Mouse (Mus musculus) embryonic stem cell, embryonic (primary cell): ENCODE results near the gene Pkp1.

ENCODE experiments used
- CTCF ChIA-PET, 4 experiments: fragments of 300-600 bp in 2 of 4; fragments of 350-600 bp in 2 of 4; sonication (Branson Sonifier 250); formaldehyde crosslinking; loops; one replicate each; lab custom pipeline; 2022; ENCODE audit warnings: inconsistent platforms in 2 of 4; lab: Charles Lee
- POLR2A ChIA-PET, 4 experiments: fragments of 300-600 bp in 2 of 4; fragments of 350-600 bp in 2 of 4; sonication (Branson Sonifier 250); formaldehyde crosslinking; loops; one replicate each; lab custom pipeline; 2022; ENCODE audit warnings: antibody characterized with exemption in 4 of 4, inconsistent platforms in 1 of 4; lab: Charles Lee

Gene Pkp1

DNA sequence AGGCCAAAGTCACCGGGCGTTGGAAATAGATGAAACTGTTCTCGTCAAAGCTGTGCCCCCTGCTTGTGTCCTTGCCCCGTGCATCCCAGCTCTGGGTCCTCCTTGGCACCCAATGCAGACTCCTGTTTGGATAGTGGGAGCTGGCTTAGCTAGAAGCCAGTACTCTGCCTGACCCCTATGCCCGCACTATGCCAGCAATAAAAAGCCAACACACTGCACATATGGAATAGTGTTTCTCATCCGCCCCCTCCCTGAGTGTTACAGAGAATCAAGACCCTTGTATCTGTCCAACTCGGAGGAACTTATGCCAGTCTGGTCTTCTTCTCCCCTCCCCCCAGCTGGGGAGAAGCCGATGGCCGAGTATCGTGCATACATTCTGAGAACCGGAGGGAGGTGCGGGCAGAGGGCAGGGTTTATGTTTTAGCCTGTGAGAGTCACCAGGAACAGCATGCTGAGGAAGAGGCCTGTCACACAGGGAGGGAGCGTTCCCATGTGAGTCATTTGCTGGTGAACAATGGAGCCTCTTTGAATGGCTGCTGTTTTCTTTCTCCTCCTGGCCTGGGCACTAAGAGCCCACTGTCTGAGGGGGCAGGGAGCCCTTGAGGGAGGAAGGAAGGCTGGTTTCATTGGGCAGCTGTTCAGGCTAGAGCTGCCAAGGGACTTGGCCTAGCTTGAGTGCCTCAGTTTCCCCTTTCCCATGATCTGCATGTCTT lies 66.8 kb downstream of the Pkp1 start:
- CTCF ChIA-PET = interaction anchor here (0.6 to 6.6 kb wide), 16 partner anchors 15 to 199 kb away, joined by 3 to 77 read pairs (median 3); partner anchors contain the start of gene Csrp1 (in 1 of the 4)

DNA sequence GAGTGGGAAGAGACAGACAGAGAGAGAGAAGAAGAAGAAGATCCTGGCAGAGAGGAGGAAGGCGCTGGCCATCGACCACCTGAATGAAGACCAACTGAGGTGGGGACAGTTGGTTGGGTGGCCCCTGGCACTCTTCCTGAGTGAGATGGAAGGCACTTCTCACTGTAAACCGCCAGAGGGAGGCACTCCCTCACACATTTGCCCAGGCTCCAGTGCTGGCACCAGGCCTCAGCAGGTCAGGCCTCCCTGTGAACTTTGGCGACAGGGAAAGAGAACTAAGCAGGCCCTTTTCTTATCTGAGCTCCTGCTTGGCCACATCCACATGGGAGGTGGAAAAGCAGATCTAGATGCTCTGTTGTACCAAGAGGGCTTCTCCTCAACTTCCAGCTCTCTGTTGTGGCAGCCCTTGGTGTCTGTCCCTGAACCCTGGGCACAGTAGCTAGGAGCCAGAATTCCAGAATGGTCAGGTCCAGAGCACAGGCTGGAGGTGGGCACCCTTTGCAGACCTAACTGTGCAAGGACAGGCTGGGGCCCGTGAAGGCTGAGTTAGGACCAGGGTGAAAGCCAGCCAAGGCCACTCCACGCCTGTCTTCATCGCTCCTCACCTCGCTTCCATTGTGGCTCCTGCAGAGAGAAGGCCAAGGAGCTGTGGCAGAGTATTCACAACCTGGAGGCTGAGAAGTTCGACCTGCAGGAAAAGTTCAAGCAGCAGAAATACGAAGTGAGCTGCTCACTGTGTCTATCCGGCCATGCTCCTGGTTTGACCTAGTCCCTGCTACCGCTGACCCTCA lies 68.1 kb downstream of the Pkp1 start:
- POLR2A ChIA-PET = interaction anchor here in 1 of 4 experiments (0.5 to 2.0 kb wide), 5 partner anchors 11 to 1644 kb away, joined by 3 to 8 read pairs (median 4); no protein-coding TSS in a partner anchor
- CTCF ChIA-PET = interaction anchor here (0.6 to 6.6 kb wide), 18 partner anchors 32 to 1373 kb away, joined by 3 to 77 read pairs (median 3); partner anchors contain the start of genes Ascl5 (in 1 of the 4) and Csrp1 (in 1 of the 4)

More for the DNA sequence above, 66.8 kb downstream of the Pkp1 start:
- POLR2A ChIA-PET = interaction anchor here in 2 of 4 experiments (0.5 to 2.0 kb wide), 4 partner anchors 9 to 39 kb away, joined by 3 to 8 read pairs (median 4); no protein-coding TSS in a partner anchor

DNA sequence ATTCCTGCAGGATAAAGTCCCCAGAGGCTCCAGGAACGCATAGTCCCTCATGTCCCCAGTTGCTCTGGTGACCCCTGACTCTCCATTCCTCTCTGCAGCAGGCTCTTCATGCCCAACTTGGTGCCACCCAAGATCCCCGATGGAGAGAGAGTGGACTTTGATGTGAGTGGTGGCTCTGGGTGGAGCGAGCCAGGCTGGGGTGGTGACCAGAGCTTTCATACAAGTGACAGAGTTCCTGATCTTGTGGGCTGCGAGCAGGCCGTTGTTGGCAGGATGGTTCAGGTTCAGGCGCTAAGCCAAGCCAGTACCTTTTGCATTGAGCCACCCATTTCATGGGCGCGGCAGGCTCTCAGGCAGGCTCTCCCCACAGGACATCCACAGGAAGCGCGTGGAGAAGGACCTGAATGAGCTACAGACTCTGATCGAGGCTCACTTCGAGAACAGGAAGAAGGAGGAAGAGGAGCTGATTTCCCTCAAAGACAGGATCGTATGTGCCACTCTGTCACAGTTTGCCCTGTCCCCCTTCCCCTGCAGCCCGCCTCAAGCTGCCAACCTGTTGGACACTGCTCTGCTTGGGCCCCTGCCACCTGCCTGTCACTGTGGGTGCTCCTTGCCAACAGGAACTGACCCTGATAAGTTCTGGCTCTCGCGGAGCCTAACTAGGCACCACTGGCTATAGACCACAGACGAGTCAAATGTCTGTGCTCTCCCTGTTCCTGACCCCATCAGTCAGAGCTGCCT lies 71.2 kb downstream of the Pkp1 start:
- CTCF ChIA-PET = interaction anchor here (0.6 to 6.6 kb wide), 71 partner anchors 8 to 590 kb away, joined by 3 to 77 read pairs (median 4); partner anchors contain the start of genes Tnnt2 (in 2 of the 4), Elf3 (in 1 of the 4) and Lmod1 (in 1 of the 4)

DNA sequence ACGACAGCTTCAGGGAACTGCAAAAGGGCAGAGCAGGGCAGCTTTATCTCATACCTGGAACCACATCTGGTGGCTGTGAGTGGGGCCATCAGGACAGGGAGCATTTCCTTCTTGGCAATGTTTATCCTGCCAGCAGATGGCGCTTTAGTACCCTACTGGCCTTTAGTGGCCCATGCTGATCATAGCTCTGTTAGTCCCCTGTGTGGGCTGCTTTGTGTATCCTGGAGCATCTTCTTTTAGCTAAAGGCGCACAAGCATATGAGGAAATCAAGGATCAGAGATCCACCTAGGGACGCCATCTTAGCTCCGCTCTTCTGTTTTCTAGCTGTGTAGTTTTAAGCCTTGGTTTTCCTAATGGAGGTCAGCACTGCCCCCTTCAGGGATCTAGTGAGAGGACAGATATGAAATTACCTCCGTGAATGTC lies 71.9 kb downstream of the Pkp1 start:
- ChIA-PET CTCF (interaction anchor here (0.5 to 6.6 kb wide), 79 partner anchors 8 to 589 kb away, joined by 3 to 77 read pairs (median 4); partner anchors contain the start of genes Tnnt2 (in 2 of the 4), Elf3 (in 1 of the 4) and Lmod1 (in 1 of the 4)), POLR2A (interaction anchor here in 2 of 4 experiments (1.5 to 2.0 kb wide), 2 partner anchors 9 kb away, joined by 4 to 6 read pairs; no protein-coding TSS in a partner anchor)

More for the DNA sequence above, 71.2 kb downstream of the Pkp1 start:
- POLR2A ChIA-PET = interaction anchor here in 2 of 4 experiments (1.5 to 2.0 kb wide), 2 partner anchors 9 kb away, joined by 4 to 6 read pairs; no protein-coding TSS in a partner anchor

DNA sequence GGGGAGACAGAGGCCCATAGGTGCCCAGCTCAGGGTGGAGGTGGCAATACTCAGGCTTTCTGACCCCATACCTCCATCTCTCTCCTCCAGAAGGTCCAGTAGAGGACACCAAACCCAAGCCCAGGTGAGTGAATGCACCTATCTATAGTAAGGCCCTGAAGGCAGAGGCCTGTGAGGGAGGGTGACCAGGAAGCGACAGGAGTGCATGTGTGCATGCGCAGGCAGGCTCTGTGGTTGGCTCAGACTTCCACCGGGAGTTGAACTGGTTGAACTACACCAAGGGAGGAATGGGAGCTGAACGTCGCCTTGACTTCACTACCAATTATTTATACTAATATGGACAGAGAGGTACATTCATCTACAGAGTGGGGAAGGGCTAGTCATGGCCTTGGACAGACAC lies 72.4 kb downstream of the Pkp1 start:
- CTCF ChIA-PET = interaction anchor here (0.5 to 6.6 kb wide), 74 partner anchors 9 to 588 kb away, joined by 3 to 77 read pairs (median 4); partner anchors contain the start of genes Tnnt2 (in 2 of the 4) and Elf3 (in 1 of the 4)
- POLR2A ChIA-PET = interaction anchor here in 2 of 4 experiments (1.5 to 2.0 kb wide), 2 partner anchors 10 kb away, joined by 4 to 6 read pairs; no protein-coding TSS in a partner anchor

DNA sequence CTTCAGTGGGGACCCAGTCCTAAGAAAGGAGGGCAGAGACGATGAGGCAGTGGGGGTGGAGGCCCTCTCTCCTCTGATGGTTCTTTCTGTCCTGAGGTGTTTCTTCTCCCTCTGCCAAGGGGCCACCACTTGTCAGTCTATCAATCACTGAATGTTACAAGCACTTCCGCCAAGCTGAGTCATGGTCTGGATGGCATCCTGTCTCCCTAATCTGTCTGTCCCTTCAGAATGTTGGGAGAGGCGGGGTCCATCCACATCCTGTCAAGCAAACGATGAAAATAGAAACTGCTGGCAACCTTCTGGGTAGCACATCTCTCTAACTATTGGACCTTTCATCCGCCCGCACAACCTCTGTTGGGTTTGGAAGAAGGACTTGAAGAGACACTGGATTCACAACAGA lies 74.5 kb downstream of the Pkp1 start:
- ChIA-PET POLR2A (no interaction called here), CTCF (interaction anchor here in 3 of 4 experiments (0.6 to 4.8 kb wide), 3 partner anchors 16 to 100 kb away, joined by 3 to 47 read pairs (median 3); no protein-coding TSS in a partner anchor)

DNA sequence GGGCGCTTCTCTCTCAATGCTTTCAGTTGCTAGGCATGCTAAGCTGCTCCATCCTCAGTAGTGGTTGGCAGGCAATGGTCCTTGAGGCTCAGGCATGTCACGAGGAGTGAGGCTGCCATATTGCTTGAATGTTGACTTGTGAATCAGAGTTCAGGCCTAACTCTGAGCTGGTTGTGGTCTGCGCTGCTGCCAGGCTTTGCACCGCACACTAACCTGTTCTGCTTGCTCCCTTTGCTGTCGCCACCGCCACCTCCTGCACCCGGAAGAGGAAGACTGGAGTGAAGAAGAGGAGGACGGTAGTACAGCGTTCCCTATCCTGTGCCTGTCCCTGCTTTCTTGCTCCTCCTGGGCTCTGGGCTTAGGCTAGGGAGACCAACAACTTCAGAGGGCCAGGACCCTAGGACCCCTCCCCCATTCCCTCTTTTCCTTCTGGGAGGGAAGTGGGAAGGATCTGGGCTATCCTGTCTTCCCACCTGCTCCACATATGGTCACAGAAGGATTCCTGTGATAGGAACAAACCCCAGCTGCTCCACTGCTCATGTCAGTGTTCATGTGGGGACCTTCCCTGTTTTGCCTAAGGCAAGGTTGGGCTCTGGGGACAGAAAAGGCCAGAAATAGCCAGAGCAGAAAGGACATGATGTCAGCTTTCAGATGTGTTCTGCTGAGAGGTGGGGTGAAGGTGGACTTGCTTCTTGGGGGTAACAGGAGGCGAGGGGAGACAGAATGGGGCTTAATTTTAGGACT lies 75.3 kb downstream of the Pkp1 start:
- POLR2A ChIA-PET = interaction anchor here in 3 of 4 experiments (0.6 to 1.2 kb wide), 3 partner anchors 13 to 627 kb away, joined by 3 to 7 read pairs (median 4); partner anchors contain the start of gene Lad1 (in 1 of the 3)
- CTCF ChIA-PET = interaction anchor here in 2 of 4 experiments (0.5 to 1.3 kb wide), 4 partner anchors 15 to 320 kb away, joined by 3 to 5 read pairs (median 3); no protein-coding TSS in a partner anchor

DNA sequence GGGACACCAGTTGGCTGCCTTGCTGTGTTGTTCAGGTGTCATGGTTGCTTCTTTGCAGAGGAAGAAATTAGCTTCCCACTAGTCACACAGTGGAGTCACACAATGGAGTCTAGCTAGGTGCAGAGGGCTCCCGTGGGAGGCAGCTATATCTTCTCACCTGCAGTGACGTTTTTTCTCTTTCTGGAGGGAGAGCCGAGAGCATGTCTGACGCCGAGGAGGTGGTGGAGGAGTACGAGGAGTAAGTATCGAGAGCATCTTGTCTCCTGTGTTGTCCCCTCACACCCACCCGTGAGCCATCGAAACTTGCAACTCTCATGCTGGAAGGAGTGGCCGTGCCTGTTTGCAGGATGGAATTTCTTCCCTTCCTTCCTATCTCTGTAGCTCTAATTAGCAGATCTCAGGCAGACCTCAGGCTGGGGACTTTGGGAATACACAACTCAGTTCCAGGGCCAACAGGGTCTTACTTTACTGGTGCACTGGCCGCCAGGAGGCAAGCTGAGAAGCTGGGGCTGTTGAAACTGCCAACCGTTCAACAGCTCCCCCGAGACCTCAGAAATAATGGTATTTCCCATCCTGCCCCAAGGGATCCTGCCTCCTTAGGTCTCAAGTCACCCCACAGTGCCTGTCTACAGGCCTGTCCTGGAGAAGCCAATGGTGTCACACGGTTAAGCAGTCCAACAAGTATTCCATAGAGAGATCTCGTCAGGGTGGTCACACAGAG lies 78.2 kb downstream of the Pkp1 start:
- CTCF ChIA-PET = interaction anchor here in 2 of 4 experiments (0.8 to 1.6 kb wide), 7 partner anchors 11 to 118 kb away, joined by 3 to 7 read pairs (median 4); no protein-coding TSS in a partner anchor

DNA sequence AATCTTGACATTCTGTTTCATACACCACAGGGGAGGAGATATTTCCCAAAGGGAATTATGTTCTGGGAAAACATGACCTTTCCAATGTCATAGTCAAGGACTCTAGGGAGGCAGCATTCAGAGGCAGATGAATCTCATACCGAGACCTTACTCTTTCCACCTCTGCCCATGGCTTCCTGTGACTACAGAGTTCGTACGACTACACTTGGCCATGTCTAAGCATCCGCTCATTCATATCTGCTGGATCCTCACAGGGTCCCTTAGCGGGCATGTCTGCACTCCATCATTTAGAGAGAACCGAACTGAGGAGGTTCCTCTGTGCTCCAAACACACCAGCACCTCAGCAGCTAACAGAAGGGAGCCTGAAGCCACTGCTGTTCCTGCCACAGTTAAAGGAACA lies 79.9 kb downstream of the Pkp1 start:
- ChIA-PET POLR2A (interaction anchor here in 1 of 4 experiments (1.8 kb wide), 1 partner anchor 80 kb away, joined by 4 read pairs; no protein-coding TSS in a partner anchor), CTCF (no interaction called here)

More for the DNA sequence above, 78.2 kb downstream of the Pkp1 start:
- POLR2A ChIA-PET = interaction anchor here in 3 of 4 experiments (0.6 to 1.8 kb wide), 6 partner anchors 16 to 210 kb away, joined by 3 to 8 read pairs (median 3); no protein-coding TSS in a partner anchor

DNA sequence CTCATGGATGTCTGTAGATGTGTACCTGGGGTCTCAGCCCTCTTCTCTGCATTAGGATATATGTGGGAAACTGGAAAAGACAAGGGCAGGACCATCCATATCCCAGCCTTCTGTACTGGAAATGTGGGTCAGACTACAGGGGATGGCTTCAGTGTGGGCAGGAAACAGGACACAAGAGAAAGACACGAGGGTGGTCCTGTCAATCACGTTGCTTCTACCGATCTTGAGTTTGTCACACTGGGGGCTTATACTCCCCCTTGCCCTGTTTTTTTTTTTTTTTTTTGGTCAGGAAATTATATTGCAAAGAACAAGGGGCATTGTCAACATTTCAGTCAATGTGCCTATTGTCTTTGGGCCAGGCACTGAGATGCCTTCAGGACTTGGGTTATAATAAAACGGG lies 80.4 kb downstream of the Pkp1 start:
- CTCF ChIA-PET = interaction anchor here in 3 of 4 experiments (1.2 to 2.3 kb wide), 4 partner anchors 10 to 107 kb away, joined by 5 to 8 read pairs (median 6); no protein-coding TSS in a partner anchor
- POLR2A ChIA-PET = interaction anchor here in 1 of 4 experiments (1.6 kb wide), 1 partner anchor 18 kb away, joined by 5 read pairs; no protein-coding TSS in a partner anchor

DNA sequence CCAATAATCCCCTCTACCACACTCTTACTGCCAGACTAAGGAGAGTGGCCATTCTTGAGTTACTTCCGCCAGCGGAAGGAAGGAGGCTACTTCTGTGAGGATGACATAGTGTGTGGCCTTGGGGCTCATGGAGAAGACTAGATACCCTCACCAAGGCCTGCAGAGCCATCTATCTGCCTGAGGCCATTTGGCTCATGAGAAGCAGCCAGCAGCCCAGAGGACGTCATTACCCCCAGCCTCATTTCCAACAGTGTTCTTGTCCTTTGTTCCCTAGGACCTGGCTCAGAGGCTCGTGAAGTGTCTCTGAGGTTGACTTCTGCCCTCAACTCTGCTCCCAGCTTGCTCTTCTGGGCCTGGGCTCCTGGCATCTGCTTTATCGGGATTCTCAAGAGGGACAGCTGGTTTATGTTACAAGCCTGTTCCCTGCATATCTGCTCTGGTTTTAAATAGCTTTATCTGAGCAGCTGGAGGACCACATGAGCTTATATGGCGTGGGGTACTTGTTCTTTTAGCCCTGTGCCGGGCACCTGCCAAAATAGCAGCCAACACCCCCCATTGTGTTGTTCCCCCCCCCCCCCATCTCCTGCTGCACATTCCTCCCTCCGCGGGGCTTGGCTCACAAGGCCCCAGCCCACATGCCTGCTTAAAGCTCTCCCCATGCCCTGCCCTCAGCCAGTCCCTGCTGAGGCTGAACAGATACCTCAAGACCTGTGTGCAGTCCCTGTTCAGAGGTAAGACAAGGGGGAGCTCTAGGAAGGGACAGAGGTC lies 83.1 kb downstream of the Pkp1 start, which contains the start of gene Tnnt2:
TSS of gene Tnnt2 (plus strand) at position 639 of the 768 bp plus-strand sequence.
- CTCF ChIA-PET = interaction anchor here (0.6 to 2.3 kb wide), 13 partner anchors 7 to 1975 kb away, joined by 3 to 15 read pairs (median 4); no protein-coding TSS in a partner anchor
- POLR2A ChIA-PET = interaction anchor here in 2 of 4 experiments (0.8 to 1.3 kb wide), 4 partner anchors 7 to 326 kb away, joined by 3 read pairs; no protein-coding TSS in a partner anchor

DNA sequence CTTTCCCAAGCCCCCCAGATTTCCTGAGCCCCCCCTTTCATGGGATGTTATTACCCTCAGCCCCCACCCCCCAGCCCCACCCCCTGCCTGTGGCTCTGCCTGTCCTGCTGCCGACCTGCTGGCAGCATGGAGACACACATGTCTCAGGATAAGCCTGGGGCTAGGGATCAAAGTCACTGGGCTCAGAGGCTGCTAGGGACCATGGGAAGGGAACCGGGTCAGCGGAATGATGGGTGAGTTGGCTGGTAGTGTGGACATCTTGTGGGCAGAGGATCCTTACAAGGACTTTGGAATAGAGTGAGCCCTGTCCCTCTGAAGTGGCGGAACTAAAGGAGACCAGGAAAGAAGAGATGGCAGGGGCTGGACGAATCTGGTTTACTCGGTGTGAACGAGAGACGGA lies 84.0 kb downstream of the Pkp1 start:
- CTCF ChIA-PET = interaction anchor here in 3 of 4 experiments (0.5 to 1.4 kb wide), 6 partner anchors 12 to 167 kb away, joined by 3 to 5 read pairs (median 4); no protein-coding TSS in a partner anchor
- POLR2A ChIA-PET = interaction anchor here in 1 of 4 experiments (1.3 kb wide), 1 partner anchor 49 kb away, joined by 3 read pairs; no protein-coding TSS in a partner anchor

DNA sequence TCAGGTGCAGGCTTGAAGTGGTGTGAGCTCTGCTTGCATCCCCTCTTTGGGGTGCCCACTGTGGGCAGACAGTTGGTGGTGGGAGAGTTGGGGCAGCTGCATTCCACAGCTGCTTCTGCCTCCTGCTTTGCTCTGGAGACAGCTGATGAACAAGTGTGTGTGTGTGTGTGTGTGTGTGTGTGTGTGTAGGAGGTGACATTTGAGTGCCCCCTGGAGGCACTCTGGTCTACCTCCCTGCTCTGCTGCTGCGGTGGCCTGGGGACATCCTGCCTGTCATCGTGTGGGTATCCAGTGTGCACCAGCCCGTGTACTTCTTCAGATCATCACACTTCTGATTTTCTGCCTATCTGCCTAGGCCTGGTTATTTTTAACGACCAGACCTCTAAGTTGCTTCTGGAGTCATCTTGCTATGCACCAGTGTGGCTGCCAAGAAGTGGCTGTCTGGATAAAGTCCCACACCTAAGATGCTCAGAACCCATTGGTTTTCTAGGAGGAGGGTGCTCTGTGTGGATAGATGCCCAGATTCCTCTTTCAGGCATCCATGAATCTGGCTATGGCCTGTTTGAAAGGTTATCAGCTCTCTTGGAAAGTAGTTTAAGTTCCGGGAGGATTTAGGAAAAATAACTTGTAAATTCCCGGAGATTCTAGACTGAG lies 84.7 kb downstream of the Pkp1 start:
- CTCF ChIA-PET = interaction anchor here (0.6 to 1.8 kb wide), 16 partner anchors 13 to 128 kb away, joined by 3 to 7 read pairs (median 3); no protein-coding TSS in a partner anchor
- POLR2A ChIA-PET = interaction anchor here in 2 of 4 experiments (0.7 to 1.5 kb wide), 4 partner anchors 9 to 166 kb away, joined by 3 to 5 read pairs (median 3); no protein-coding TSS in a partner anchor

DNA sequence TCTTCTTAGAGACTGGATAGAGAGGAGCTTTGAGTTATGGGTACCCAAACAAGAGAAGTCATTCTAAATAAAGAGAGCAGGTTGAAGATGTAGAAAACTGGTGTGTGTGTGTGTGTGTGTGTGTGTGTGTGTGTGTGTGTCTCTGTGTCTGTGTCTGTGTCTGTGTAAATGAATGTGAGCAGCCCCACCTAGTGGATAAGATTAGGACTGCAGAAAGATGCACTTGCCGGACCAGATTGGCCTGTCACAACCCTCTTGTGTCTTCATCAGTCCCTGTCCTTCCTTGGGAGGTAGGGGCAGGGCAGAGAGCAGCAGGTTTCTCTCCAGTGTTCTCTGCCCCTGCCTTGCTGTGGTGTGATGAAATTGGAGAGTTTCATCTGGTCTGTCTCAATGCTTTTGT lies 90.1 kb downstream of the Pkp1 start:
- CTCF ChIA-PET = interaction anchor here (0.6 to 2.7 kb wide), 61 partner anchors 8 to 1644 kb away, joined by 3 to 28 read pairs (median 4); partner anchors contain the start of genes Lad1 (in 3 of the 4) and Tnni1 (in 1 of the 4)
- POLR2A ChIA-PET = interaction anchor here (0.6 to 2.4 kb wide), 9 partner anchors 8 to 485 kb away, joined by 3 to 10 read pairs (median 3); partner anchors contain the start of genes Lad1 (in 1 of the 4) and Tnnt2 (in 1 of the 4)
